ENCODE assay signal across 8 mouse cellular contexts in the genomic region with DNA sequence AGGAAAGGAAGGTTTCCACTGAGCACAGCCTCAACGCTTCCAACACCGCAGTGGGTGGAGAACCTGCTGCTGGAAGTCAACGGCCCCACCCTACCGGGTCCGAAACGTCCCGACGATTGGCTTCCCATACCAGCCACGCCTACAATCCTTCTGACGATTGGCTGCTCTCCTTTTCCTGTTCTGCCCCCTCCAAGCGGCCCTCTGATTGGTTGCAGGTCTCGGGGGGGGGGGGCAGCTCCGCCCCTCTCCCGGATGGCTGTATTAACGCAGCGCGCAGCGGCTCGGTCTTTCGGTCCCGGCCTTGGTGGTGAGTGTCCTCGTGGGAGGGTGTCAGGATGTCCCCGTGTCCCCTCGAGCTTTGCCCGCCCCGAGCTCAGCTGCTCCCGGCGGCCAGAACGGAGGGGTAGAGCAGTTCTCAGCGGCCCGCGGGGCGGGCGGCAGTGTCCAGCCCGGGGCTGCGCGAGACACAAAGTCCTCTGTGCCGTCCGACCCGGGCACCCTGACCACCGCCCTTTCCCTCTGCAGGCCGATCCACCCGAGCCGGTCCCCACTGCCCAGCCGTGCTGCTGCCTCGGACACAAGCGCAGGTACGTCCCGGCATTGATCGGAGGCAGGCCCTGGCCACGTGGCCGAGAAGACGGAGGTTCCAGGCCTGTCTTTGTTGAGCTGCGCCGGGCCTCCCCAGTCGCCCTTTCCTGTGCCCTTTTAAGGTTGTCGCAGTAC. TPM values are rescaled to one million over a fixed set of nuclear protein-coding genes. Genes with fewer than 3 reads are reported as not detected.
DNase-seq lines count a peak whose midpoint lies in the region; ATAC-seq and TF ChIP-seq lines count a peak whose summit lies in the region.

No protein-coding gene starts in this region.

- peak; percentile 71; the same call in 1 of the 2 replicates for TF ChIP-seq POLR2A in olfactory bulb, adult 2 months (IDR thresholded peaks at IDR 0.05; ENCODE audit: insufficient read depth, low read depth, low read length)
- 0 out of 2 replicates have a peak, but pooled peaks have one; percentile 31 for TF ChIP-seq POLR2A in thymus, adult 2 months (IDR thresholded peaks at IDR 0.05; ENCODE audit: control insufficient read depth, extremely low read depth, insufficient read depth, low read length, poor library complexity)

- under 1% methylated on average over 56 of the region's 57 CpGs for WGBS in forebrain, embryonic 16.5 days
- WGBS in lung, embryonic 14.5 days: under 1% methylated on average over 57 of the region's 57 CpGs
- WGBS in olfactory bulb, adult 2 months: under 1% methylated on average over 57 of the region's 57 CpGs
- under 1% methylated on average over 57 of the region's 57 CpGs for WGBS in thymus, adult 2 months

- peaks cover 36% of the 10 kb centered on the region for H3K36me3 ChIP-seq in G1E (replicated peaks)
- peaks cover 4% of the 10 kb centered on the region; the same call in 1 of the 2 replicates for H3K36me3 ChIP-seq in forebrain, embryonic 16.5 days (ENCODE audit: control insufficient read depth, insufficient read depth)
- peaks cover 33% of the 10 kb centered on the region for H3K36me3 ChIP-seq in lung, embryonic 14.5 days (ENCODE audit: insufficient read depth)
- H3K36me3 ChIP-seq in thymus, adult 2 months (ENCODE audit: control insufficient read depth, insufficient read depth, low read length): no peaks in the 10 kb centered on the region

- peak; percentile 100 for ATAC-seq in G1E (ENCODE audit: extremely low read depth, insufficient number of reproducible peaks, low FRiP score, poor library complexity, severe bottlenecking)
- ATAC-seq in forebrain, embryonic 16.5 days: peak; percentile 98
- peak; percentile 98 for ATAC-seq in lung, embryonic 14.5 days (ENCODE audit: insufficient read depth)

- no peaks in the 10 kb centered on the region for H3K27me3 ChIP-seq in G1E (ENCODE audit: insufficient read depth, low read length)
- H3K27me3 ChIP-seq in forebrain, embryonic 16.5 days (replicated peaks; ENCODE audit: control insufficient read depth, insufficient read depth, low read length): no peaks in the 10 kb centered on the region
- no peaks in the 10 kb centered on the region for H3K27me3 ChIP-seq in lung, embryonic 14.5 days (ENCODE audit: insufficient read depth, low read length)
- no peaks in the 10 kb centered on the region for H3K27me3 ChIP-seq in thymus, adult 2 months (ENCODE audit: control insufficient read depth, insufficient read depth, low read length)

- H3K4me2 ChIP-seq in forebrain, embryonic 16.5 days (ENCODE audit: low read length): peak overlapping the region; percentile 87
- H3K4me2 ChIP-seq in lung, embryonic 14.5 days: peak overlapping the region; percentile 79

- H3K4me1 ChIP-seq in G1E (ENCODE audit: insufficient read depth, low read depth, low read length): peaks cover 17% of the 10 kb centered on the region
- H3K4me1 ChIP-seq in forebrain, embryonic 16.5 days (replicated peaks; ENCODE audit: control insufficient read depth, insufficient read depth, low read length): peaks cover 14% of the 10 kb centered on the region
- peaks cover 9% of the 10 kb centered on the region; the same call in 1 of the 2 replicates for H3K4me1 ChIP-seq in lung, embryonic 14.5 days (ENCODE audit: insufficient read depth)
- H3K4me1 ChIP-seq in olfactory bulb, adult 2 months (ENCODE audit: control insufficient read depth, insufficient read depth, low read length): 0 out of 2 replicates have a peak, but pooled peaks cover 3% of the 10 kb centered on the region
- H3K4me1 ChIP-seq in thymus, adult 2 months (replicated peaks; ENCODE audit: control insufficient read depth, insufficient read depth, low read length): no peaks in the 10 kb centered on the region

- TF ChIP-seq CTCF in G1E (IDR thresholded peaks at IDR 0.05; ENCODE audit: low read depth, low read length): no peak
- no peak for TF ChIP-seq CTCF in layer of hippocampus, adult 2 months (conservative IDR thresholded peaks at IDR 0.05)
- no peak for TF ChIP-seq CTCF in lung, embryonic 14.5 days (IDR thresholded peaks at IDR 0.05; ENCODE audit: low read depth)
- no peak for TF ChIP-seq CTCF in olfactory bulb, adult 2 months (IDR thresholded peaks at IDR 0.05; ENCODE audit: insufficient read depth, low read depth, low read length)
- peak; percentile 50; the same call in 1 of the 2 replicates for TF ChIP-seq CTCF in thymus, adult 2 months (IDR thresholded peaks at IDR 0.05; ENCODE audit: borderline replicate concordance, control insufficient read depth, extremely low read depth, insufficient read depth, low read length, poor library complexity)

- peak overlapping the region; percentile 96 for H3K4me3 ChIP-seq in G1E (ENCODE audit: low read depth, low read length)
- H3K4me3 ChIP-seq in forebrain, embryonic 16.5 days (replicated peaks; ENCODE audit: low read length): peak overlapping the region; percentile 52
- H3K4me3 ChIP-seq in layer of hippocampus, adult 2 months: peak overlapping the region; percentile 70
- peak overlapping the region; percentile 84 for H3K4me3 ChIP-seq in lung, embryonic 14.5 days (ENCODE audit: low read depth, low read length)
- peak overlapping the region; percentile 99 for H3K4me3 ChIP-seq in olfactory bulb, adult 2 months (ENCODE audit: insufficient read depth, low read depth, low read length)
- peak overlapping the region; percentile 86 for H3K4me3 ChIP-seq in thymus, adult 2 months (ENCODE audit: control insufficient read depth, insufficient read depth, low read length)

- H3K9me3 ChIP-seq in G1E (replicated peaks): no peaks in the 10 kb centered on the region; the same call in 1 of the 2 replicates
- H3K9me3 ChIP-seq in forebrain, embryonic 16.5 days (ENCODE audit: control insufficient read depth, low read length): no peaks in the 10 kb centered on the region
- H3K9me3 ChIP-seq in lung, embryonic 14.5 days (ENCODE audit: low read depth, low read length): no peaks in the 10 kb centered on the region

- peak; percentile 99 for DNase-seq in G1E (ENCODE audit: low spot score)
- peak; percentile 89 to 97 for DNase-seq in cerebellum, adult 18-20 months
- peak; percentile 88 to 89 for DNase-seq in heart, postnatal 36 days
- DNase-seq in layer of hippocampus, adult 2 months (ENCODE audit: low spot score in 2 of 2): peak; percentile 91 to 96
- peak; percentile 98 for DNase-seq in lung, embryonic 14.5 days
- peak; percentile 90 for DNase-seq in thymus, adult 2 months

- peak overlapping the region; percentile 68 for H3K9ac ChIP-seq in forebrain, embryonic 16.5 days (replicated peaks; ENCODE audit: low read depth, low read length)
- H3K9ac ChIP-seq in lung, embryonic 14.5 days: peak overlapping the region; percentile 98

- H3K27ac ChIP-seq in forebrain, embryonic 16.5 days (ENCODE audit: low read length): peak overlapping the region; percentile 62
- H3K27ac ChIP-seq in layer of hippocampus, adult 2 months: peak overlapping the region; percentile 91
- peak overlapping the region; percentile 89 for H3K27ac ChIP-seq in lung, embryonic 14.5 days (ENCODE audit: low read depth)
- peak overlapping the region; percentile 87 for H3K27ac ChIP-seq in olfactory bulb, adult 2 months (ENCODE audit: insufficient read depth, low read depth, low read length)
- no peak overlapping the region for H3K27ac ChIP-seq in thymus, adult 2 months (ENCODE audit: control insufficient read depth, insufficient read depth, low read length)

- intact Hi-C loops in heart, postnatal 36 days (cut with DNase I): loop anchor here (1.0 to 10.0 kb wide), 4 partner anchors 25 to 238 kb away; partner anchors contain the start of gene Usp46

RNA-seq across cellular contexts. Expression of gene Usp46, which starts 24.8 kb away (rescaled TPM):
- total RNA-seq in G1E (2014; fragmentation: Nextera tagmentation): 22.5 and 37.9 TPM in 2 replicates
- total RNA-seq in G1E (2017): 15.6 and 16.3 TPM in 2 replicates
- 1.4 and 1.7 TPM in 2 replicates for polyA plus RNA-seq in G1E (2012)
- polyA plus RNA-seq in forebrain, embryonic 16.5 days (2015; fragmentation: Nextera tagmentation; extraction: Ambion mirVana): 32.5 and 35.1 TPM in 2 replicates
- 10 to 100 TPM; 35.1 TPM for total RNA-seq in heart, postnatal 36 days (2021)
- total RNA-seq in layer of hippocampus, adult 2 months (2021): 100 to 1,000 TPM; 135 to 138 TPM
- polyA plus RNA-seq in lung, embryonic 14.5 days (2014; fragmentation: Nextera tagmentation; extraction: Ambion mirVana): 46.8 and 48.6 TPM in 2 replicates
- polyA plus RNA-seq in olfactory bulb, adult 2 months (2012; ENCODE audit: insufficient read depth, insufficient read length, low replicate concordance, missing spikeins): 164 TPM in 1 of 2 replicates, not detected in the other
- polyA plus RNA-seq in thymus, adult 2 months (2012; rRNA removed): 1.1 and 2.2 TPM in 2 replicates

Comparison
In these comparisons a context has a peak if more than half of its experiments do, and no peak if none do; other contexts are left out.
1. RNA of gene Usp46, which starts 24.8 kb away (polyA plus RNA-seq): 164 TPM in olfactory bulb, adult 2 months, 46.8 to 48.6 TPM in lung, embryonic 14.5 days and 32.5 to 35.1 TPM in forebrain, embryonic 16.5 days; 1.1 to 2.2 TPM in thymus, adult 2 months and 1.4 to 1.7 TPM in G1E; every median in the first group is over 10 times any median in the second.
2. Peak in every context shown above with its lines, with median percentiles within 50 percentile points of each other: ATAC-seq, DNase-seq and H3K4me3 ChIP-seq.